In the genomic region with DNA sequence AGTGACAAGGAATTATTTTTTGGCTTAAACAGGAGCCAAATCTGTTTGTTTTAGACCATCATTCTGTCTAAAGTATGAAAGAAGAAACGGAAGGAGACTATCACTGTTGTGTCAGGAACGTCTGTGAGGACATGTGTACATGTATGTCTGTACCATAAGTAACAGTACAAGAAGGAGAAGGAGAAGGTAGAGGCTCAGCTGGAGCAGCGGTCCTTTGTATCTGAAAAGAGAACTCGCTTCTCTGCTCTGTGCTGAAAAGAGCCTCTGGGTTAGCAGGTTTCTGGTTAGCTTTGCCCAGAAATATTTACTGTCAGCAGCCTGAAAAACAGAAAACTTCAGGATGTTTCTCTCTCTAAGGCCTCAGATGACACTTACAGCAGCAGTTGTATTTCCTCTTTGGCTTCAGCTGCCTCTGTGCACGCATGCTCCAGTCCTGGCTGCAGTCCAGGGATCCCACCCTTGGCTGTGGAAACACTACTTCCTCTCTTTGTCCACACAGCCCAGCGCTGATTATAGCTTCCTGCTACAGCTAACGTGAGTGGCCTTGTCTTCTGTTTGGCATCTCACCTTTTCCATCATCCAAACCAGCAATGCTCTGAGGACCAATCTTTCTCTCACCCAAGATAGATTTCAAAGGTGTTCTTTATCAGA, we compare ENCODE assay signal across 9 mouse cellular contexts.
DNase-seq lines count a peak whose midpoint lies in the region; ATAC-seq and TF ChIP-seq lines count a peak whose summit lies in the region.
"Had no signal": no experiment of that assay in that cellular context is flagged by ENCODE, and none has a peak within 500 bp of the region (broad histone marks: within the 10 kb centered on the region; RNA-seq: fewer than 3 reads in every experiment).

No protein-coding gene starts in this region.

- no peak for TF ChIP-seq EP300 in stomach, postnatal 0 days (optimal IDR thresholded peaks at IDR 0.05)

- peak; percentile 24 for DNase-seq in neural tube, embryonic 11.5 days (ENCODE audit: low spot score)
- DNase-seq in neural tube, embryonic 10.5 days (ENCODE audit: extremely low spot score, low spot score) = no peak
- DNase-seq in frontal cortex, postnatal 25 days (ENCODE audit: low spot score in 2 of 2) = peak; percentile 14 to 41
- DNase-seq in heart, postnatal 4 days = peak; percentile 96
- DNase-seq in left cerebral cortex, postnatal 25 days (ENCODE audit: low spot score in 2 of 2) = peak; percentile 30 to 57
- DNase-seq in stomach, postnatal 0 days (ENCODE audit: low spot score) = peak; percentile 78
- DNase-seq in cerebellum, adult 9-10 months = no peak

- H3K36me3 ChIP-seq in neural tube, embryonic 11.5 days (ENCODE audit: control insufficient read depth, insufficient read depth, low read length) = no peaks in the 10 kb centered on the region
- no peaks in the 10 kb centered on the region for H3K36me3 ChIP-seq in megakaryocyte, embryonic 14.5 days (replicated peaks; ENCODE audit: low read length)
- H3K36me3 ChIP-seq in stomach, postnatal 0 days (ENCODE audit: control insufficient read depth, insufficient read depth, low read length) = no peaks in the 10 kb centered on the region
- H3K36me3 ChIP-seq: limb, embryonic 13.5 days had no signal

- H3K4me3 ChIP-seq in neural tube, embryonic 11.5 days (ENCODE audit: low read depth, low read length) = no peak overlapping the region
- peak overlapping the region; percentile 62 for H3K4me3 ChIP-seq in megakaryocyte, embryonic 14.5 days (replicated peaks)
- no peak overlapping the region for H3K4me3 ChIP-seq in stomach, postnatal 0 days (ENCODE audit: low read depth, low read length)
- H3K4me3 ChIP-seq: limb, embryonic 13.5 days had no signal

- H3K27me3 ChIP-seq in neural tube, embryonic 11.5 days (ENCODE audit: control insufficient read depth, insufficient read depth, low read length) = no peaks in the 10 kb centered on the region
- no peaks in the 10 kb centered on the region for H3K27me3 ChIP-seq in megakaryocyte, embryonic 14.5 days (replicated peaks)
- no peaks in the 10 kb centered on the region for H3K27me3 ChIP-seq in stomach, postnatal 0 days (ENCODE audit: control insufficient read depth, insufficient read depth, low read length)

- no peak overlapping the region for H3K4me2 ChIP-seq in neural tube, embryonic 11.5 days (ENCODE audit: low read depth)
- no peak overlapping the region for H3K4me2 ChIP-seq in stomach, postnatal 0 days (replicated peaks; ENCODE audit: low read depth)
- H3K4me2 ChIP-seq: limb, embryonic 13.5 days had no signal

- no peak for ATAC-seq in neural tube, embryonic 11.5 days (ENCODE audit: insufficient read depth, low FRiP score, low TSS enrichment)
- ATAC-seq in stomach, postnatal 0 days (ENCODE audit: low FRiP score, low TSS enrichment) = peak; percentile 80; the same call in 1 of the 2 replicates

- WGBS in neural tube, embryonic 11.5 days = 77% methylated on average over 7 of the region's 7 CpGs
- 24% methylated on average over 7 of the region's 7 CpGs for WGBS in stomach, postnatal 0 days

- no peaks in the 10 kb centered on the region for H3K9me3 ChIP-seq in neural tube, embryonic 11.5 days (ENCODE audit: control insufficient read depth, low read length)
- H3K9me3 ChIP-seq in megakaryocyte, embryonic 14.5 days = no peaks in the 10 kb centered on the region
- H3K9me3 ChIP-seq in stomach, postnatal 0 days (ENCODE audit: control insufficient read depth, low read length) = no peaks in the 10 kb centered on the region
- H3K9me3 ChIP-seq: limb, embryonic 13.5 days had no signal

- no peak overlapping the region for H3K9ac ChIP-seq in neural tube, embryonic 11.5 days (ENCODE audit: low read length)
- no peak overlapping the region for H3K9ac ChIP-seq in stomach, postnatal 0 days (ENCODE audit: low read length)
- H3K9ac ChIP-seq: limb, embryonic 13.5 days had no signal

- no peak overlapping the region for H3K27ac ChIP-seq in neural tube, embryonic 11.5 days (ENCODE audit: low read depth, low read length)
- H3K27ac ChIP-seq in stomach, postnatal 0 days (replicated peaks) = 0 out of 2 replicates have a peak overlapping the region, but pooled peaks have one; percentile 13
- H3K27ac ChIP-seq: limb, embryonic 13.5 days had no signal

- intact Hi-C loops in left cerebral cortex, postnatal 25 days (cut with DNase I) = no loop called here

- no peak for TF ChIP-seq CTCF in stomach, postnatal 0 days (IDR thresholded peaks at IDR 0.05; ENCODE audit: low read depth)

- H3K4me1 ChIP-seq in neural tube, embryonic 11.5 days (ENCODE audit: control insufficient read depth, insufficient read depth, low read length) = 0 out of 2 replicates have a peak, but pooled peaks cover 3% of the 10 kb centered on the region
- H3K4me1 ChIP-seq in megakaryocyte, embryonic 14.5 days = peaks cover 32% of the 10 kb centered on the region
- no peaks in the 10 kb centered on the region for H3K4me1 ChIP-seq in stomach, postnatal 0 days (replicated peaks; ENCODE audit: control insufficient read depth, insufficient read depth)

Comparison
In these comparisons a context has a peak if more than half of its experiments do, and no peak if none do; other contexts are left out.
1. DNase-seq: peak in neural tube, embryonic 11.5 days (single experiment), frontal cortex, postnatal 25 days (2 of 2), heart, postnatal 4 days (single experiment), left cerebral cortex, postnatal 25 days (2 of 2) and stomach, postnatal 0 days (single experiment); none in neural tube, embryonic 10.5 days (single experiment) and cerebellum, adult 9-10 months (single experiment).